Mouse (Mus musculus) gastrocnemius, postnatal 14 days (tissue): ENCODE data around the gene Rfng. TPM values are rescaled to one million over a fixed set of nuclear protein-coding genes. Genes with fewer than 3 reads are reported as not detected.
"Not testable (repeated sequence)": the region's sequence is repeated elsewhere in the genome, so short reads cannot be mapped to it uniquely, and the experiment has no call there.

Source experiments
- DNase-seq: peaks from one replicate; pipeline ENCODE4 v3.0.0; 2021; ENCODE audit warnings: mixed read lengths
- intact Hi-C: fragments of 180-260 bp; cut with DNase I; formaldehyde crosslinking; loops from one replicate; pipeline ENCODE4 v1.15.1; 2025; ENCODE audit warnings: low total_unique reads
- total RNA-seq, 2 experiments: library from RNA; stranded (reverse); gene quantifications; 2 replicates each; pipeline ENCODE4 v1.2.3; 2021

The Rfng gene
- total RNA-seq, 2 experiments from 2014 or later: 6.7 to 7.9 TPM

GRCm38 (mm10) chr11:120781361-120781760, 2.6 kb downstream of the Rfng start:
- intact Hi-C loops: loop anchor here (2.0 kb wide), 1 partner anchor 63 kb away; no protein-coding TSS in a partner anchor
- not testable (repeated sequence) for DNase-seq

- intact Hi-C loops: loop anchor here (2.0 kb wide), 1 partner anchor 61 kb away; no protein-coding TSS in a partner anchor
- DNase-seq: no peak
Observed at GRCm38 (mm10) chr11:120779876-120780275, 4.1 kb downstream of the Rfng start.

DNA sequence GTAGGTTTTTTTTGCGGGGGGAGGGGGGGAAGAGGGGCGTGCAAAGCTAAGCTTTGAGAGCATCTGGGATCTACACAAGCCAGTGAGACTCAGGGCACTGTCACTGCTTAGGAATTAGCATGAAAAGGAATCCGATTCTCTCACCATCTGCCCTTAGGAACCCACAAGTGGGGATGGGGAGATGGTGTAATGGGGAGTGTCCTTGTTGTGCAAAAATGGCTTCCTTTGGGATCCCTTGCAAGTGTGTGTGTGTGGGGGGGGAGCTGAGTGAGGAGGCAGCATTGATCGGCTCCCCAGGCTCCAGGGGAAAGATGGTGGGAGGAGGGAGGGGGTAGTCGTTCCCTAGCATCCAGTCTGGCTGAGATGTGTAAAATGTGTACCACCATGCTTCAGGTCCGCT, 6.9 kb downstream of the Rfng start:
- intact Hi-C loops: no loop called here
- DNase-seq: no peak

DNA sequence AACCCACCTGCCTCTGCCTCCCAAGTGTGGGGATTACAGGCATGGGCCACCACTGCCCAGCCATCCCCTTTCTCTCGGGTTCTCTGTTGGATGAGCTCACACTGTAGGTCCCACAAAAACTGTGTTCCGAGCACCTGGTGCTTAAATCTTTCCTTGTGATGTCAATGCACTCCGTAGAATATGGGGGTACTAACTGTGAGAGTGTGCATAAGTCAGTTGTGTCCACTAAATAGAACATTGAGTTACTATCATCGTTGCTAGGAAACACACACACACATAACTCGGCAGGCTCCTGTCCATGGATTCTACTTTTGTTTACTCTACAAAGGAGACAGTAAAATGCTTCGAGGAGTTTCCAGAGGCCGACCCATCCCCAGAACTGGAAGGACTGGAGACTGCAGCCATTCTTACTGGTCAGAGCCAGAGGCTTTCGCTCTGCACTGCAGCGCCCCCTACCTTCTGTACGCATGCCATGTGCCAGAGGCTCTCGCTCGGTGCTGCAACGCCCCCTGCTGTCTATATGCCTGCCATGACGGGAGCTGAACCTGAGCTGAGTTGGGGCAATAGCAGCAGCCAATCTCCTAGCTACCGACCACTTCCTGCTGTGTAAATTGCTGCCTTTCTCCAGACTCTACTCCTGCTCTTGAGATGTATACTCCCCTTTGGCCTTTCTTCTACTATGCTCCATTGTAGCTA, 8.1 kb downstream of the Rfng start:
- intact Hi-C loops: loop anchor here (2.0 kb wide), 1 partner anchor 55 kb away; the partner anchor contains the start of gene Rac3
- peak; percentile 94 for DNase-seq

DNA sequence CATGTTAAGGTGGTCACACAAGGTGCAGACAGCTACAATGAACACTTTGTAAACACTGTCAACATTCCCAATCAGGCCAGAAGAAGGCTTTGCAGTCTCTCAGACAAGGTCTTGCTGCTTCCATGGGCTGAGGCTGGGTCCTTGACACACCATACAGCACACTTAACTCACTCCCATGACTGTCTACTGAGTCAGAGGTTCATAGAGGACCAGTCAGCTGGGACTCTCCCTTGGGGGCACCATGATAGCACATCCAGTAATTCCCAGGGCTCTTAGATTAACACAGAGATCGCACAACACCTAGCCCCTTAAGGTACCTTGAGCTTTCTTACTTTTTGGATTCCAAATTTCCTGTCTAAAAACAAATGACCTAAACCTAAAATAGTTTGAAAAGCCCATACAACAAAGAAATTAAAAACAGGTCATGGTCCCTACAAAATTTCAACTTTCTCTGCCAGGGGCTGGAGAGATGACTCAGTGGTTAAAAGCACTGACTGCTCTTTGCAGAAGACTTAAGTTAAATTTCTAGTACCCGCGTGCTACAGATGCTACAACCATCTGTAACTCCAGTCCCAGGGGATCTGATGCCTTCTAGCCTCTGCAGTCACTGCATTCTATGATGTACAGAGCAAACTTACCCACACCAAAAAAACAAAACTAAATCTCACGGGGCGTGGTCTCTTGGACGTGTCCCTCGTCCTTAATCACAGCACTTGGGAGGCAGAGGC, 10.4 kb downstream of the Rfng start:
- no peak for DNase-seq
- intact Hi-C loops: loop anchor here (2.0 kb wide), 1 partner anchor 53 kb away; the partner anchor contains the start of gene Rac3

- no peak for DNase-seq
- intact Hi-C loops: no loop called here
Observed at GRCm38 (mm10) chr11:120772749-120773148, 11.3 kb downstream of the Rfng start.

- intact Hi-C loops: no loop called here
- no peak for DNase-seq
Observed at GRCm38 (mm10) chr11:120768206-120768605, 15.8 kb downstream of the Rfng start.

GRCm38 (mm10) chr11:120767023-120767422, 17.0 kb downstream of the Rfng start:
- DNase-seq, intact Hi-C loops: not testable (repeated sequence)

DNA sequence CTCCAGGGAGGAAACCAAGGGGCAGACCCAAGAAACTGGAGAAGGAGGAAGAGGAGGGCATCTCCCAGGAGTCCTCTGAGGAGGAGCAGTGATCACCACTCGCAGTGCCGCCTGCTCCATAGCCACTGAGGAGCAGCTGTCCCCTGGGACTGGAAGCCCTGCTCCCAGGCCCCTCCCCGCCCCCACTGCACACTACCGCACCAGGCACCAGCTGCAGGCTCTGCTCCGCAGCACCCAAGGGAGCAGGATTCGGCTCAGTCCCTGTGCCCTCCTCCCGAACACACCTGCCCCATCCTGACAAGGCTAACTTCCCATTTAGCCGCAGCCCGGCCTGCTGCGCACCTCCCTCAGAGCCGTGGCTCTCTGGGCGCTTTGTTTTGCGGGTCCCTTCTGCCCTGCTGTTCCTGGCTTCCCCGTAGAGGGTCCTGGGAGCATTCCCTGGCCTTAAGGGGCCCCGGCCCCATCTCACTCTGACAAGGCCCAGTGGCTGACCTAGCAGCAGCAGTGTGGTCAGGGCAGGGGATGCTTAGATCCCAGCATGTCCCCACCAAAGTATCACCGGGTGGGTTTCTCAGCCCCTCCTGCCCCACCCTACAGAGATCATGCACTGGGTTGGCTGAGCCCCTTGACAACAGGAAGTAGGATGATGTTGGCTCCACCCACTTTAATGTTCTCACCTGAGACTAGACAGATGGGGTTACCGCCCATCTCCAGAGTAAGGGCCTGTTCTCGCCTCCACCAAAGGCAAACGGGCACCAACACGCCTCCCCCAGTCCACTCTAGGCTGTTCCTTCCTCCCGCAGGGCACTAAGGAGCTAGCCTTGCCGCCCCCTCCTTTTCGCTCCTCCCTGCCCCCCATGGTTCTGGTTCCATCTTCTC, 20.6 kb downstream of the Rfng start:
- intact Hi-C loops, DNase-seq: not testable (repeated sequence)

- intact Hi-C loops: not testable (repeated sequence)
Observed at GRCm38 (mm10) chr11:120762672-120763041, 21.4 kb downstream of the Rfng start, which contains the start of gene Hmga1b. Gene Hmga1b, plus strand, starts transcription at chr11:120762794.

GRCm38 (mm10) chr11:120761811-120762671, 22.0 kb downstream of the Rfng start:
- intact Hi-C loops: no loop called here

More at GRCm38 (mm10) chr11:120762672-120763041, 21.4 kb downstream of the Rfng start, which contains the start of gene Hmga1b:
- not testable (repeated sequence) for DNase-seq

DNA sequence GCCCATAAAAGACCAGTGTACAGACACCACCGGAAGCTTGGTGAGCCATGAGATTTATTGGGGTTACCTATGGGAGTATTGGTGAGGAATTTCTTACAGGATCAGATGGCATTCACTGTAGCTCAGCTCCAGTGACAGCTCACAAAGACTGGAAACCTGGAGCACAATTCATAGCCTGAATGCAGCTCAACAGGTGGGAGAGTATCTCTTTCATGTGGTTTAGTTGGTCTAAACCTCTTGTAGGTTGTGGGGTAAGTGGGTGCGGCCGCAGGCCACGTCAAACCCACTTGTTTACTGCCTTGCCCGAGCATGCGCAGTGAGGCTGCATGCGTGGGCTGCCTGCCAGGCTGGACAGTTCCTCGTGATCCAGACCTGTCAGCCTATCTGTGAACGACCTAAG, 23.8 kb downstream of the Rfng start:
- intact Hi-C loops: no loop called here
- DNase-seq: no peak

More at GRCm38 (mm10) chr11:120761811-120762671, 22.0 kb downstream of the Rfng start:
- no peak for DNase-seq

GRCm38 (mm10) chr11:120751606-120752005, 32.4 kb downstream of the Rfng start:
- DNase-seq: no peak
- intact Hi-C loops: no loop called here

GRCm38 (mm10) chr11:120749430-120749829, 34.6 kb downstream of the Rfng start:
- DNase-seq: no peak
- intact Hi-C loops: no loop called here

DNA sequence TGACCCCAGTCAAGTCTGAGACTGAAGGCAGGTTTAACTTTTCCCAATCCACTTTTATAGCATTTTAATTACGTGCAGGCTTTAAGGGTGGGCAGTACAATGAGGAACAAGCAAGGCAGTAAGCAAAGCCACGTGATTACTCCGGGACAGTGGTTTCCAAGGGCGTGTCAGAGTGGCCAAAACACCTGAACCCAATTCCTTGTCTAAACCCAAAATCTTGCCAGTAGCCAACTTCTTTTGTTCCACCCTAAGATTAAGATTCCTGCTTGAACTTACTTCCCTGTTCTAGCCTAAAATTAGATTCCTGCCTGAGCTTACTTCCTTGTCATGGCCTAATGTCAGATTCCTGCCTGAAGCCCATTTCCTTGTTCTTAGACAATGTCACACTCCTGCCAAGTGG, 36.0 kb downstream of the Rfng start:
- no peak for DNase-seq
- intact Hi-C loops: no loop called here

DNA sequence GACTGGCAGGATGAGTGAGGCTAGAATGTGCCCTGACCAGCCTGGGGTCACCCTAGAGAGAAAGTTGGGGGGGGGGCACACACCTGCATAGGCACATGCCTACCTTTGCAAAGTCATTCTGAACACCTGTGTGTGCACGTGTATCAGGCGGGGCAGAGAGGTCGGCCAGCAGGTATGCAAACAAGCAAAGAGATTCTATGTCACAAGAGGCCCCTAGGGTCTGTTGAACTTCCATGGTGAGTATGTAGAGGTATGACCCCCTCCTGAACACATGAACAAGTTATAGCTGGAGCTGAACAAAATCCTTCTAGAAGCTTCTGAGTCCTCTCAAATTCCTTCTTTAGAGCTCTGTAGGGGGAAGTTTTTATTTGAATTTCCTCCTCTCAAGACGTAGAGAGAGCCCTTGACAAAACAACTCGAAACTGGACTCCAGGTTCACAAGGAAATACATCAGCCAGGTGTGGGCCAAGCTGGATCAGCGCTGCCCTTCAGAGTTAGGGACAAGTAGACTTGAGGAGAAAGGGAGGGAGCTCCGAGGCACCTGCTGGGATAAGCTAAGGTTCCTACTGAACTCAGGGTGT, 39.8 kb downstream of the Rfng start:
- intact Hi-C loops: no loop called here
- no peak for DNase-seq

DNA sequence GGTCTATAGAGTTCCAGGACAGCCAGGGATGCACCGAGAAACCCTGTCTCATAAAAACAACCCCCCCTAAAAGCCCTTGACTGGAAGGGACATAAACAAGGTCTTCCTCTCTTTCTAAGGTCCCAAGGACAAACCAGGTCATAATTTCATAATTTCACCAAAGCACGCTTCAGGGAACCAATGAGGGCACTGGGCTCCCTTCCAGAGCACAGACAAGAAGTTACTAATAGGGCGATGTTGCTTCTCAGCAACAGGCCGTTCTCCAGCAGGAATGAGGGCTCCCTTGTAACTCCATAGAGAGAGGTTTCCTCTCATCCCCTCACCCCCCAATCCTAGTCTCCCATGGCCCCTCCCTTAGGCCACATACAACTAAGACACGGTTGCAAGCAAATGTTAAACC, 43.0 kb downstream of the Rfng start:
- intact Hi-C loops: no loop called here
- no peak for DNase-seq

DNA sequence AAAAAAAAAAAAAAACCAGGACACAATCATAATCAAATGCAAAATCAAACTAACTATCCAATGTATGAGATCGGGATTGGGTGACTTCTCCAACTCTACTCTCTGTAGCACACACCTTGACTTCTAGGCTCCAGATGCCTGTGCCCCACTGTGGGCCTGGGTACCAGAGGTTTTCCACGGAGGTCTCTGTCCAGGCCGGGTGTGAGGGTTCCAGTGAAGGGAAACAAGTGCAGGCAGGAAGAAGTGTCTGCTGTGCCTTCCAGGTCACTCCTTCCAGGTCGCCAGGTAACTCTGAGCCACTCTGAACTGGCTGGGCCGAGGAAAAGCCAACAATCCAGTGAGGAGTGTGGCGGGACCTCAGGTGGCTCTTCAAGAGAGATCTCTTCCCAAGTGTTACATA, 47.6 kb downstream of the Rfng start:
- intact Hi-C loops: no loop called here
- DNase-seq: no peak
